Mouse (Mus musculus) midbrain, embryonic 12.5 days (tissue): Measurements from ENCODE around the gene Src. TPM values are rescaled to one million over a fixed set of nuclear protein-coding genes. Genes with fewer than 3 reads are reported as not detected.

Experiments
- ATAC-seq: fragments of 200-750 bp; cut with Nextera tagmentation; 2 replicates; pipeline ENCODE4 v1.8.0; 2017; ENCODE audit warnings: low read depth, moderate TSS enrichment, moderate library complexity; ENCODE audit not compliant: low FRiP score
- H3K27ac ChIP-seq: fragments of 300-500 bp; sonication (generic); replicated peaks from 2 replicates; pipeline ENCODE4 v1.5.1; 2016; ENCODE audit warnings: mild to moderate bottlenecking
- H3K27me3 ChIP-seq: fragments of 300-500 bp; sonication (generic); 2 replicates; pipeline ENCODE4 v1.6.1; 2016; ENCODE audit warnings: mild to moderate bottlenecking
- H3K36me3 ChIP-seq: fragments of 300-500 bp; sonication (generic); 2 replicates; pipeline ENCODE4 v1.6.1; 2016
- H3K4me1 ChIP-seq: fragments of 300-500 bp; sonication (generic); 2 replicates; pipeline ENCODE4 v1.6.1; 2016
- H3K4me2 ChIP-seq: fragments of 300-500 bp; sonication (generic); replicated peaks from 2 replicates; pipeline ENCODE4 v1.6.1; 2016; ENCODE audit warnings: mild to moderate bottlenecking, moderate library complexity
- H3K4me3 ChIP-seq: fragments of 300-500 bp; sonication (generic); 2 replicates; pipeline ENCODE4 v1.5.1; 2016; ENCODE audit warnings: mild to moderate bottlenecking
- H3K9ac ChIP-seq: fragments of 300-500 bp; sonication (generic); replicated peaks from 2 replicates; pipeline ENCODE4 v1.6.1; 2016; ENCODE audit warnings: mild to moderate bottlenecking, moderate library complexity
- H3K9me3 ChIP-seq: fragments of 300-500 bp; sonication (generic); 2 replicates; pipeline ENCODE4 v1.6.1; 2016; ENCODE audit warnings: mild to moderate bottlenecking
- WGBS: fragments of 180-500 bp; shearing (Covaris S2); methylation state at CpG from one replicate; pipeline ENCODE4 v1.1.7; 2016; 5-methylcytosine and 5-hydroxymethylcytosine counted together
- polyA plus RNA-seq: library from polyadenylated mRNA; unstranded; fragments of >200 nt; fragmentation: Nextera tagmentation; extraction: Ambion mirVana; gene quantifications from 2 replicates; pipeline ENCODE4 v1.2.1, GENCODE M21; 2016

Src gene
- polyA plus RNA-seq, 1 experiment from 2014 or later: 33.5 TPM

- 2% methylated on average over 7 of the region's 7 CpGs for WGBS
- Histone ChIP-seq H3K4me1 (peaks cover 18% of the 10 kb centered on the region), H3K9me3 (no peaks in the 10 kb centered on the region), H3K27me3 (peaks cover 12% of the 10 kb centered on the region; the same call in 1 of the 2 replicates), H3K4me2 (no peak overlapping the region), H3K36me3 (no peaks in the 10 kb centered on the region), H3K9ac (no peak overlapping the region), H3K27ac (no peak overlapping the region), H3K4me3 (no peak overlapping the region)
- no peak for ATAC-seq
Observed at GRCm38 (mm10) chr2:157418609-157419071, 396 bp downstream of the Src start.

DNA sequence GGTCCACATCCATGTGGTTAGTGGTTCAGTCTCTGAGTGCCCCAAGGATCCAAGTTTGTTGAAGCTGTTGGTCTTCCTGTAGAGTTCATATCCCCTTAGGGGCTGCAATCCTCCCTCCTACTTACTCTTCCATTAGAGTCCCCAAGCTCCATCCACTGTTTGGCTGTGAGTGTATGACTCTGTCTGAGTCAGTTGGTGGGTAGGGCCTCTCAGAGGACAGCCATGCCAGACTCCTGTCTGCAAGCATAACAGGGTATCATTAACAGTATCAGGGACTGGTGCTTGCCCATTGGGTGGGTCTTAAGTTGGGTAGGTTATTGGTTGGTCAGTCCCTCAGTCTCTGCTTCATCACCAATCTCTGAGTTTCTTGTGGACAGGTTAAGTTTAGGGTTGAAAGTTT is 1.3 kb downstream of the Src start:
- no peaks in the 10 kb centered on the region for H3K9me3 ChIP-seq
- H3K4me1 ChIP-seq: peaks cover 21% of the 10 kb centered on the region

DNA sequence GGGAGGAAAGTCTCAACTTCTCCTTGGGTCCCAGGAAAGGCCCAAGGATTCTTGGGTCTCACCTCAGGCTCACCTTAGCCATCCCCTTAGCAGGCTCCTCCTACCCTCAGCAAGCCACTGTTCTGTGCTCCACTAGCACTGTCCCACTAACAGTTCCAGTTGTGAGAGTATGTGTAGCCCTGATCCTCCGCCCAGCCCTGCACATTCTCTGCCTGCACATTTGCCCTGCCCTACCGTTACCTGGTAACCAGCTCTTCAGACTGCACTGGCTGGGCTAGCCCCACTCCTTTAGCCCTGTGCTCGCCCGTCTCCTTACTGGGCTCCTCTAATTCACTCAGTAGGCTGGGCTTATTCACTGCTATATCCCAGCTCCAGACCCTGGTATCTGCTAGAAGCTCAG is 2.2 kb downstream of the Src start:
- Histone ChIP-seq H3K9ac (no peak overlapping the region), H3K36me3 (no peaks in the 10 kb centered on the region), H3K27ac (no peak overlapping the region), H3K4me3 (no peak overlapping the region), H3K9me3 (no peaks in the 10 kb centered on the region), H3K27me3 (peaks cover 12% of the 10 kb centered on the region; the same call in 1 of the 2 replicates), H3K4me1 (peaks cover 29% of the 10 kb centered on the region), H3K4me2 (no peak overlapping the region)
- 84% methylated on average over 4 of the region's 4 CpGs for WGBS
- ATAC-seq: no peak

More for the DNA sequence above, 1.3 kb downstream of the Src start:
- H3K27me3 ChIP-seq: peaks cover 12% of the 10 kb centered on the region; the same call in 1 of the 2 replicates
- H3K27ac ChIP-seq: no peak overlapping the region
- H3K4me2 ChIP-seq: no peak overlapping the region
- H3K9ac ChIP-seq: no peak overlapping the region
- no peak overlapping the region for H3K4me3 ChIP-seq
- H3K36me3 ChIP-seq: no peaks in the 10 kb centered on the region
- ATAC-seq: no peak

GRCm38 (mm10) chr2:157422062-157422655 is 3.9 kb downstream of the Src start:
- Histone ChIP-seq H3K27me3 (peaks cover 11% of the 10 kb centered on the region; the same call in 1 of the 2 replicates), H3K36me3 (no peaks in the 10 kb centered on the region), H3K9ac (no peak overlapping the region), H3K27ac (no peak overlapping the region), H3K4me3 (no peak overlapping the region), H3K4me2 (no peak overlapping the region), H3K9me3 (no peaks in the 10 kb centered on the region), H3K4me1 (peaks cover 47% of the 10 kb centered on the region)
- no peak for ATAC-seq
- WGBS: 80% methylated on average over 11 of the region's 11 CpGs

- peak overlapping the region; percentile 83 for H3K4me2 ChIP-seq
- H3K36me3 ChIP-seq: 0 out of 2 replicates have a peak, but pooled peaks cover 6% of the 10 kb centered on the region
- H3K9me3 ChIP-seq: no peaks in the 10 kb centered on the region
- H3K4me1 ChIP-seq: peaks cover 56% of the 10 kb centered on the region
- ATAC-seq: 0 out of 2 replicates have a peak, but pooled peaks have one; percentile 5
- H3K9ac ChIP-seq: no peak overlapping the region; the same call in 1 of the 2 replicates
- peaks cover 2% of the 10 kb centered on the region; the same call in 1 of the 2 replicates for H3K27me3 ChIP-seq
- H3K4me3 ChIP-seq: peak overlapping the region; percentile 88
- 47% methylated on average over 11 of the region's 11 CpGs for WGBS
- H3K27ac ChIP-seq: peak overlapping the region; percentile 91
Observed at GRCm38 (mm10) chr2:157422854-157423705, 4.8 kb downstream of the Src start.

DNA sequence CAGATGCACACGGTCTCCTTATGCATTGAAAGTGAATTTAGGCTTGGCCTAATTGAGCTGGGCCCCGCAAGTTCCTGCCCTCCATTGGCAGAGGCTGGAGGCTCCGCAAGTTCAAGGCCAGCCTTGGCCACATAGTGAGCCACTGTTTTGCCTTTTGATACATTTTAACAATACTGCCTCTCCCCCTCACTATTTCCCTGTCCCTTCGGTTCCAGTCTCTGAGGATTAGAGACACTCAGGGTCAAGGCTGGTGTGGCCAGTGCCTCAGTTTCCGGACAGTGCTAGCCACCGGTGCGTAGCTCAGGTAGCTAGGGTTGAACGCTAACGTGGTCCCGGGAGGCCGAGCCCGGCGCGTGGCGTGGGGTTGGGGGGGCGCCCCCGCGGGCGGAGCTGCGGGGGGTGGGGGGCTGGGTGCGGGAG is 5.5 kb downstream of the Src start:
- WGBS: 8% methylated on average over 21 of the region's 21 CpGs
- Histone ChIP-seq H3K27ac (peak overlapping the region; percentile 91), H3K4me1 (peaks cover 50% of the 10 kb centered on the region)

GRCm38 (mm10) chr2:157424126-157424903 is 6.1 kb downstream of the Src start:
- Histone ChIP-seq H3K4me1 (peaks cover 49% of the 10 kb centered on the region), H3K27ac (peak overlapping the region; percentile 91), H3K27me3 (no peaks in the 10 kb centered on the region), H3K4me3 (peak overlapping the region; percentile 88), H3K4me2 (peak overlapping the region; percentile 83), H3K9me3 (no peaks in the 10 kb centered on the region), H3K9ac (peak overlapping the region; percentile 99), H3K36me3 (0 out of 2 replicates have a peak, but pooled peaks cover 9% of the 10 kb centered on the region)
- 1% methylated on average over 64 of the region's 98 CpGs for WGBS
- ATAC-seq: peak; percentile 48; the same call in 1 of the 2 replicates

More for the DNA sequence above, 5.5 kb downstream of the Src start:
- no peaks in the 10 kb centered on the region for H3K27me3 ChIP-seq
- H3K4me2 ChIP-seq: peak overlapping the region; percentile 83
- H3K4me3 ChIP-seq: peak overlapping the region; percentile 88
- H3K36me3 ChIP-seq: 0 out of 2 replicates have a peak, but pooled peaks cover 9% of the 10 kb centered on the region
- no peak for ATAC-seq
- H3K9me3 ChIP-seq: no peaks in the 10 kb centered on the region
- H3K9ac ChIP-seq: peak overlapping the region; percentile 99

GRCm38 (mm10) chr2:157424904-157425642 is 6.8 kb downstream of the Src start:
- peak overlapping the region; percentile 91 for H3K27ac ChIP-seq
- H3K9me3 ChIP-seq: no peaks in the 10 kb centered on the region
- ATAC-seq: 0 out of 2 replicates have a peak, but pooled peaks have one; percentile 32

DNA sequence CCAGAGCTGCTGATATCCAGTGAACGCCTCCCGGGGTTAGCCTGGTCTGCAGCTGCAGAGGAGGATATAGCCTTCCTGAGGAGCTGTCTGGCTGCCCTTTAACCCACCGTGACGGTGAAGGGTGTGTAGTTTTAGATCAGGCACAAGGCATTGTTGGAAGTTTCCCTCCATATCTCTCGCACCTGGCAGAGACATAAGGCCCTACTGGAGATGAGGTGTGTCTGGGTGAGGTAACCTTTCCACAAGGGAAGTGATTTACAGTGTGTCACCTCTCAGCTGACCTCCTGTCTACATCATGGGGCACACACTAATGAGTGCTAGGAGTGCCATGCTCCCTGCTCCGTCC is 7.4 kb downstream of the Src start:
- 82% methylated on average over 6 of the region's 6 CpGs for WGBS
- peak overlapping the region; percentile 83 for H3K4me2 ChIP-seq
- H3K9ac ChIP-seq: peak overlapping the region; percentile 99; the same call in 1 of the 2 replicates
- H3K4me3 ChIP-seq: peak overlapping the region; percentile 88
- peaks cover 58% of the 10 kb centered on the region for H3K4me1 ChIP-seq
- peak overlapping the region; percentile 54; the same call in 1 of the 2 replicates for H3K27ac ChIP-seq
- H3K9me3 ChIP-seq: no peaks in the 10 kb centered on the region
- H3K36me3 ChIP-seq: peaks cover 15% of the 10 kb centered on the region; the same call in 1 of the 2 replicates
- ATAC-seq: no peak
- H3K27me3 ChIP-seq: no peaks in the 10 kb centered on the region

More at GRCm38 (mm10) chr2:157424904-157425642, 6.8 kb downstream of the Src start:
- WGBS: 69% methylated on average over 16 of the region's 16 CpGs
- Histone ChIP-seq H3K9ac (peak overlapping the region; percentile 99), H3K4me3 (peak overlapping the region; percentile 88), H3K4me2 (peak overlapping the region; percentile 83), H3K36me3 (peaks cover 12% of the 10 kb centered on the region; the same call in 1 of the 2 replicates), H3K4me1 (peaks cover 55% of the 10 kb centered on the region), H3K27me3 (no peaks in the 10 kb centered on the region)

DNA sequence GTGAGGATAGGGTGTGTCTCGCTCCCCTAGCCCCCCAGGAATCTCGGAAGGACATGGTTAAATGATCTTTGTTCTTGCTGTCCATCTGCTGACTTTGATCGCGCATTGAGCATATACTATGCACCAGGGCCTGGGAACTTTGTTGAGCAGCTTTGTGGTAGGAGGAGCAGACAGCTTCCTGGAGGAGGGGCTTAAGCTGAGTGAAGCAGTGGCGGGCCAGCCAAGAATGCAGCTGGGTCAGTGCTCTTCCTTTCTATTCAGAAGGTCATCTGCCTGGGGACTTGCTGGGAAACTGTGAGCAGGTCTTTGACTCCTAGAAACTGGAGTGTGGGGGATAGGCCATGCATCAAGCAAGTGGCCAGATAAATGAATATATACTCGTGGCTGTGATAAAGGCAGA is 7.9 kb downstream of the Src start:
- no peak overlapping the region for H3K4me3 ChIP-seq
- no peak overlapping the region for H3K9ac ChIP-seq
- no peaks in the 10 kb centered on the region for H3K9me3 ChIP-seq
- no peaks in the 10 kb centered on the region for H3K27me3 ChIP-seq
- H3K4me2 ChIP-seq: peak overlapping the region; percentile 83; the same call in 1 of the 2 replicates
- peaks cover 62% of the 10 kb centered on the region for H3K4me1 ChIP-seq
- H3K27ac ChIP-seq: no peak overlapping the region
- peaks cover 15% of the 10 kb centered on the region; the same call in 1 of the 2 replicates for H3K36me3 ChIP-seq
- no peak for ATAC-seq
- 71% methylated on average over 6 of the region's 6 CpGs for WGBS

DNA sequence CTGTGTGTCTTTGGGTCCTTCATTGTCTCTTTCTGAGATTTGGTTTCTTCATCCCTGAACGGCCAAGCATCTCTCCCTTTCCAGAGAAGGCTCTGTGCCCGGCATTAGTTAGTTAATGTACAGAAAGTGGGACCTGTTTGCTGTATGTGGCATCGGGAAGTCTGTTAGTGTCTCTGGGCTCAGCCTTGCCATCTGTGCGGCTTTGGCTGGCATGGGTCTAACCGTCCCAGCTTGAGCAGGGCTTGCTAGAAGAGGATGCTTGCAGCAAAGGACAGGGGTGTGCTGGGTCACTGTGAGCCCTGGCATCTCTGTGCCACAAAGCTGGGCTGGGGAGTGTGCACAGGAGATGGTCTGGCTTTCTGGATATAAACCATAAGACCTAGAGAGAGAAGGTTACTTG is 8.9 kb downstream of the Src start:
- Histone ChIP-seq H3K27me3 (no peaks in the 10 kb centered on the region), H3K4me2 (no peak overlapping the region), H3K9ac (peak overlapping the region; percentile 39), H3K27ac (peak overlapping the region; percentile 25), H3K36me3 (peaks cover 22% of the 10 kb centered on the region; the same call in 1 of the 2 replicates), H3K4me3 (no peak overlapping the region), H3K4me1 (peaks cover 72% of the 10 kb centered on the region), H3K9me3 (no peaks in the 10 kb centered on the region)
- 89% methylated on average over 5 of the region's 5 CpGs for WGBS
- ATAC-seq: no peak
